Mouse (Mus musculus): Measurements from ENCODE around the gene Tmtc1. TPM values are rescaled to one million over a fixed set of nuclear protein-coding genes. Genes with fewer than 3 reads are reported as not detected.

Gene Tmtc1
- 1 to 10 TPM; 1.3 to 1.5 TPM for total RNA-seq (2023)

GRCm38 (mm10) chr6:148443726-148444701, at the start of gene Tmtc1:
Gene Tmtc1, minus strand, starts transcription at chr6:148444389.

GRCm38 (mm10) chr6:148211897-148212680, 232.1 kb downstream of the Tmtc1 start, which contains the start of gene Ergic2:
Gene Ergic2, minus strand, starts transcription at chr6:148212374.

Other genes starting within 250 kb of the Tmtc1 start
- gene Ergic2, start 232.0 kb downstream of the Tmtc1 start, total RNA-seq (2023): 10 to 100 TPM; 67.5 to 90.8 TPM

Data from monocyte, adult 59 days (primary cell).